Mouse (Mus musculus) gastrocnemius, adult 8-10 months (tissue): Measurements from ENCODE around the gene Stap1. TPM values are rescaled to one million over a fixed set of nuclear protein-coding genes. Genes with fewer than 3 reads are reported as not detected.

ENCODE experiments used
- DNase-seq, 2 experiments: peaks; one replicate each; pipeline ENCODE4 v3.0.0; 2022; ENCODE audit warnings: low spot score in 2 of 2
- total RNA-seq, 4 experiments: library from RNA; stranded (reverse); gene quantifications; 2 replicates each; pipeline ENCODE4 v1.2.4; 2022

Stap1 gene
- total RNA-seq: not detected

GRCm38 (mm10) chr5:86071538-86071937 lies at the start of gene Stap1:
Gene Stap1, plus strand, starts transcription at chr5:86071746.
- no peak for DNase-seq

GRCm38 (mm10) chr5:86029820-86030219 lies 41.7 kb upstream of the Stap1 start:
- no peak for DNase-seq

GRCm38 (mm10) chr5:86063501-86063900 lies 8.0 kb upstream of the Stap1 start:
- DNase-seq: no peak

GRCm38 (mm10) chr5:86065101-86065875 lies 6.3 kb upstream of the Stap1 start, which contains the start of gene Cenpc1:
Gene Cenpc1, minus strand, starts transcription at chr5:86065583.
- peak; percentile 94 to 96 for DNase-seq

GRCm38 (mm10) chr5:86065876-86066550 lies 5.5 kb upstream of the Stap1 start:
- DNase-seq: no peak

GRCm38 (mm10) chr5:86066551-86066929 lies 5.0 kb upstream of the Stap1 start:
- peak; percentile 75 to 76 for DNase-seq

GRCm38 (mm10) chr5:86068451-86068850 lies 3.1 kb upstream of the Stap1 start:
- no peak for DNase-seq

GRCm38 (mm10) chr5:86069121-86069520 lies 2.4 kb upstream of the Stap1 start:
- no peak for DNase-seq

GRCm38 (mm10) chr5:86072756-86073386 lies 1.3 kb downstream of the Stap1 start:
- no peak for DNase-seq

GRCm38 (mm10) chr5:86078720-86079334 lies 7.3 kb downstream of the Stap1 start:
- no peak for DNase-seq

GRCm38 (mm10) chr5:86083987-86084386 lies 12.4 kb downstream of the Stap1 start:
- DNase-seq: no peak

- no peak for DNase-seq
Measured at GRCm38 (mm10) chr5:86084979-86085378, 13.4 kb downstream of the Stap1 start.

- DNase-seq: no peak
Measured at GRCm38 (mm10) chr5:86086751-86087150, 15.2 kb downstream of the Stap1 start.

GRCm38 (mm10) chr5:86094754-86095153 lies 23.2 kb downstream of the Stap1 start:
- DNase-seq: no peak

GRCm38 (mm10) chr5:86098988-86099387 lies 27.4 kb downstream of the Stap1 start:
- no peak for DNase-seq

GRCm38 (mm10) chr5:86100621-86101020 lies 29.1 kb downstream of the Stap1 start:
- no peak for DNase-seq

GRCm38 (mm10) chr5:86102176-86102575 lies 30.6 kb downstream of the Stap1 start:
- DNase-seq: no peak

GRCm38 (mm10) chr5:86106610-86107009 lies 35.1 kb downstream of the Stap1 start:
- DNase-seq: no peak

- no peak for DNase-seq
Measured at GRCm38 (mm10) chr5:86111074-86111473, 39.5 kb downstream of the Stap1 start.

- DNase-seq: no peak
Measured at GRCm38 (mm10) chr5:86113037-86113436, 41.5 kb downstream of the Stap1 start.

- no peak for DNase-seq
Measured at GRCm38 (mm10) chr5:86113997-86114396, 42.5 kb downstream of the Stap1 start.
